Mouse (Mus musculus) T-helper 2 cell (primary cell): Measurements from ENCODE around the gene Acsbg1.

Experiments used
- in situ Hi-C: fragments of 300-600 bp; cut with MboI, MseI; formaldehyde crosslinking; loops from one replicate; pipeline ENCODE4 v1.15.1; 2025; ENCODE audit warnings: high pct_unique_total_duplicates

The Acsbg1 gene

GRCm38 (mm10) chr9:54555044-54555443 is 106.6 kb downstream of the Acsbg1 start:
- in situ Hi-C loops: no loop called here
